Mouse (Mus musculus) hindbrain, embryonic 10.5 days (tissue): Measurements from ENCODE around the gene Gpat3. TPM values are rescaled to one million over a fixed set of nuclear protein-coding genes. Genes with fewer than 3 reads are reported as not detected.

Source experiments
- polyA plus RNA-seq: library from polyadenylated mRNA; unstranded; fragments of >200 nt; fragmentation: Nextera tagmentation; extraction: Ambion mirVana; gene quantifications from 2 replicates; pipeline ENCODE4 v1.2.1, GENCODE M21; 2016

Gene Gpat3
- polyA plus RNA-seq, 1 experiment from 2014 or later: 0.50 TPM

Other genes with a start within 250 kb of the Gpat3 start
- 49.6 and 56.0 TPM in 2 replicates for gene Coq2, start 170.6 kb upstream of the Gpat3 start, polyA plus RNA-seq
- gene Hpse, start 126.0 kb upstream of the Gpat3 start, polyA plus RNA-seq: 1.6 and 2.3 TPM in 2 replicates
- gene Helq, start 47.1 kb upstream of the Gpat3 start, polyA plus RNA-seq: 18.3 and 23.1 TPM in 2 replicates
- 198 and 208 TPM in 2 replicates for gene Mrps18c, start 47.1 kb upstream of the Gpat3 start, polyA plus RNA-seq
- gene Abraxas1, start 24.7 kb upstream of the Gpat3 start, polyA plus RNA-seq: 25.6 and 29.5 TPM in 2 replicates